Mouse (Mus musculus): ENCODE data around the gene Nap1l5. TPM values are rescaled to one million over a fixed set of nuclear protein-coding genes. Genes with fewer than 3 reads are reported as not detected.

Nap1l5 gene
- total and polyA plus RNA-seq, 2 experiments from 2014 or later = 152 to 257 TPM

DNA sequence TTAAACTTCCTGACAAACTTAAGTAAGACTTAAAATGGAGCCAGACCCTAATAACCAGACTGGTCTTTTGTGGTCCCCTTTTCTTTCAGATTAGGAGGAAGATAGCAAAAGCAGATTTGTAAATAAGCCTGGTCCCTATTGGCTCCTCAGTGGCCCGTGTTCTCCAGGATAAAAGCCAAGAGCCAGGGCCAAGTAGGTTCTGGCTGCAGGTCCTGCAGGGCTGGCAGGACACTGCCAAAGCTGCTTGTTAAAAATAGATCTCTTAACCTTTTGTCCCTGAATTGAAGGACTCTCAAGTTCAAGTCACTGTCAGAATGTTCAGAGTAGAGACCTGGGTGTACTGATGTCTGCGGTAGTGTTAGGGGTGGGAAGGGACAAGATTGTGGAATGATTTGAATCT is 21.0 kb upstream of the Nap1l5 start:
- H3K9me3 ChIP-seq (ENCODE audit: low read length) = no peaks in the 10 kb centered on the region
- ATAC-seq = no peak
- H3K4me2 ChIP-seq (ENCODE audit: low read depth) = no peak overlapping the region
- H3K4me3 ChIP-seq (ENCODE audit: low read depth, low read length) = no peak overlapping the region
- no peak for TF ChIP-seq CTCF (IDR thresholded peaks at IDR 0.05; ENCODE audit: low read depth)
- DNase-seq = no peak
- no peaks in the 10 kb centered on the region for H3K27me3 ChIP-seq (ENCODE audit: insufficient read depth, low read length)
- WGBS = 58% methylated on average over 2 of the region's 2 CpGs
- no peak overlapping the region for H3K9ac ChIP-seq
- H3K36me3 ChIP-seq (ENCODE audit: insufficient read depth) = no peaks in the 10 kb centered on the region
- no peak overlapping the region for H3K27ac ChIP-seq (ENCODE audit: low read depth, low read length)
- H3K4me1 ChIP-seq (ENCODE audit: insufficient read depth) = 0 out of 2 replicates have a peak, but pooled peaks cover 5% of the 10 kb centered on the region

DNA sequence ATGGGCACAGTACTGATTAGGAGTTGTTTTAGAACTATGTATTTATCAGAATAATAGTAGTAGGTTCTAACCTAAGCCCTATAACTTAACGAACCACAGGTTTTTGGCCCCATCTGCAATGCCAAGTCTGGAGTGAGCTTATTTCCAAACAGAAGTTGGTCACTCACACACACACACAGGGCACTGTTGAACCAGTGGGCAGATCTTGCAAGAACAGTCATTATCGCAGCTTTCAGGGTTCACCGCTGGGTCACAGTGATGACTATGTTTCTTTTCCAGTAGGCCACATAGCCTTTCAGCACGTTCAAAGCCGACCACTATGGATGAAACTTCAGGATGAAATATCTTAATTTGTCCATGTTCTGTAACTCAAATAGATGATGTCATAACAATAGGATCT is 15.6 kb upstream of the Nap1l5 start:
- H3K4me3 ChIP-seq (ENCODE audit: low read depth, low read length) = no peak overlapping the region
- H3K4me2 ChIP-seq (ENCODE audit: low read depth) = no peak overlapping the region
- TF ChIP-seq CTCF (IDR thresholded peaks at IDR 0.05; ENCODE audit: low read depth) = no peak
- H3K9ac ChIP-seq = no peak overlapping the region
- H3K27ac ChIP-seq (ENCODE audit: low read depth, low read length) = no peak overlapping the region
- H3K27me3 ChIP-seq (ENCODE audit: insufficient read depth, low read length) = no peaks in the 10 kb centered on the region
- H3K36me3 ChIP-seq (ENCODE audit: insufficient read depth) = peaks cover 4% of the 10 kb centered on the region; the same call in 1 of the 2 replicates
- no peaks in the 10 kb centered on the region for H3K9me3 ChIP-seq (ENCODE audit: low read length)
- ATAC-seq (no peak), DNase-seq (no peak)
- H3K4me1 ChIP-seq (ENCODE audit: insufficient read depth) = no peaks in the 10 kb centered on the region
- WGBS = 86% methylated on average over 5 of the region's 5 CpGs

DNA sequence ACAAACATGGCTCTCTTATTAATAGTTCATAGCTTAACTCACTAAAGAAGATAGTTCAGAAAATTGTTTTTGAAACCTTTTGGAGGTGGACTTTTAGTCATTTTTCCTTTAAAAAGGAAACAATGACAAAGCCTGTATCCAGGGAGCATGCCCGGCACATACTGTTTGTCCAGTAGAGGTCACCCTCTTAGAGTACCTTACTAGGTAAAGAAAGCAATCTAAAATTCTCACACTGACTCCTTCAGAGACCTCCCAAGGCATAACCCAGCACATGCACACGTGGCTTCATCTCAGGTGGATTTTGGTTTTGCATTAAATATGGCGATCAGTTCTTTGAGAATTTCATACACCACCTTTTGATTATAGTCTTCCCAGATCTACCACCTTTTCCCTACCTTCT is 14.7 kb upstream of the Nap1l5 start:
- Histone ChIP-seq H3K36me3 (ENCODE audit: insufficient read depth) (peaks cover 4% of the 10 kb centered on the region), H3K4me1 (ENCODE audit: insufficient read depth) (no peaks in the 10 kb centered on the region), H3K4me3 (ENCODE audit: low read depth, low read length) (no peak overlapping the region), H3K4me2 (ENCODE audit: low read depth) (no peak overlapping the region), H3K27ac (ENCODE audit: low read depth, low read length) (no peak overlapping the region), H3K9ac (no peak overlapping the region), H3K9me3 (ENCODE audit: low read length) (no peaks in the 10 kb centered on the region), H3K27me3 (ENCODE audit: insufficient read depth, low read length) (no peaks in the 10 kb centered on the region)
- DNase-seq (no peak), ATAC-seq (peak; percentile 32; the same call in 1 of the 2 replicates)
- TF ChIP-seq CTCF (IDR thresholded peaks at IDR 0.05; ENCODE audit: low read depth) = peak; percentile 23; the same call in 1 of the 2 replicates
- WGBS = 50% methylated on average over 3 of the region's 3 CpGs

DNA sequence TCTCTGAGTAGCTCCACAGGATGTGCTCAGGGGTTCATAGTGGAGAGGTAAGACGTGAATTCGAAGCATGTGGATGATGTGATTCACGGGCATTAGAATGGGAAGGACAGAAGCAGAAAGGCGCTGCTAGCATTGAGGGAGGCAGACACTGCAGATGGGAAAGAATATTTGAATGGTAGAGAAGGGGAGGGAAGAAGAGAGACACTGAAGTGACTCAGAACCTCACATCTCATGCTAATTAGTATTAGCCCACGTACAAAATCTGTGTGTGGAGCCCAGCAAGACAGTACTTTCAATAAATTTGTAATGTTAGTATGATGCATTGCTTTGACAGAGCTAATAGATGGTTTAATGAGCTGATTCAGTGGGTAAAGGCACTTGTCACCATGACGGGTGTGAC is 13.9 kb upstream of the Nap1l5 start:
- Histone ChIP-seq H3K27ac (ENCODE audit: low read depth, low read length) (no peak overlapping the region), H3K27me3 (ENCODE audit: insufficient read depth, low read length) (no peaks in the 10 kb centered on the region), H3K4me1 (ENCODE audit: insufficient read depth) (no peaks in the 10 kb centered on the region), H3K9ac (no peak overlapping the region), H3K4me3 (ENCODE audit: low read depth, low read length) (no peak overlapping the region), H3K4me2 (ENCODE audit: low read depth) (no peak overlapping the region), H3K9me3 (ENCODE audit: low read length) (no peaks in the 10 kb centered on the region), H3K36me3 (ENCODE audit: insufficient read depth) (peaks cover 4% of the 10 kb centered on the region)
- no peak for ATAC-seq
- TF ChIP-seq CTCF (IDR thresholded peaks at IDR 0.05; ENCODE audit: low read depth) = no peak
- WGBS = 72% methylated on average over 6 of the region's 6 CpGs
- DNase-seq = no peak

DNA sequence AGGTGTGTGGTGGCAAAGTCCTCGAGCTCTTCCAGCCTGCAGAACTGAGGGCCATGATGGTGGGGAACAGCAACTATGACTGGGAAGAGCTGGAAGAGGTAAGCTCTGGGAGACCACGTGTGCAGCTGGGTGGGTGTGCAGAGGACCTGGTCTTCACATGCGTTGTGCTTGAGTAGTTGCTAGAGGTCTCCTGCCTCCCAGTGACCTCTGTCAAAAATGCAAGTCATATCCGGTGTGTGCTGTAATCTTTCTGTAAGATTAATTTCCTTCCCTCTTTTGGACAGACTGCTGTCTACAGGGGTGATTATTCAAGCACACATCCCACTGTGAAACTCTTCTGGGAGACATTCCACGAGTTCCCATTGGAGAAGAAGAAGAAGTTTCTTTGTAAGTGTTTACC is 9.6 kb upstream of the Nap1l5 start:
- Histone ChIP-seq H3K9me3 (ENCODE audit: low read length) (no peaks in the 10 kb centered on the region), H3K27me3 (ENCODE audit: insufficient read depth, low read length) (no peaks in the 10 kb centered on the region), H3K4me1 (ENCODE audit: insufficient read depth) (no peaks in the 10 kb centered on the region), H3K36me3 (ENCODE audit: insufficient read depth) (peaks cover 4% of the 10 kb centered on the region), H3K4me2 (ENCODE audit: low read depth) (no peak overlapping the region), H3K27ac (ENCODE audit: low read depth, low read length) (no peak overlapping the region), H3K4me3 (ENCODE audit: low read depth, low read length) (no peak overlapping the region), H3K9ac (no peak overlapping the region)
- no peak for DNase-seq
- WGBS = 89% methylated on average over 5 of the region's 5 CpGs
- TF ChIP-seq CTCF (IDR thresholded peaks at IDR 0.05; ENCODE audit: low read depth) = no peak
- no peak for ATAC-seq

DNA sequence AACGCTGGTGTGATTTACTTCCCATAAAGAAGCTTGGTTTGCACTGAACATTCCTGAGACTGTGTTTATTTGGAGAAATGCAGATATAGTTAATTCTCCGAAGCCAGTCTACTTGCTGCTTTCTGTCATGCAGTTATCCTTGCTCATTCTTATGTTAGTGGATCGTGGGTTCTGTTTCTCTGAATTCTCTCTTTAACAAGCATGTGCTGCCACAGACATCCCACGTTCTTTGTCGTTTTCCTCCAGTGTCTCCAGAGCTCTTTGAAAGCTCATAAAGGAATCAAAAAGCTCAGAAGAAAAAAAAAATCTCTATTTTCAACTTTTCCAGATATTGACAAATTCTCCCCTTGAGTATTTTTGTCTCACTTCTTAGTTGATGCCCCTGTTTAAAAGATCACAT is 7.1 kb upstream of the Nap1l5 start:
- Histone ChIP-seq H3K4me3 (ENCODE audit: low read depth, low read length) (no peak overlapping the region), H3K27me3 (ENCODE audit: insufficient read depth, low read length) (no peaks in the 10 kb centered on the region), H3K27ac (ENCODE audit: low read depth, low read length) (no peak overlapping the region), H3K9ac (no peak overlapping the region), H3K4me1 (ENCODE audit: insufficient read depth) (no peaks in the 10 kb centered on the region), H3K4me2 (ENCODE audit: low read depth) (no peak overlapping the region), H3K36me3 (ENCODE audit: insufficient read depth) (peaks cover 4% of the 10 kb centered on the region), H3K9me3 (ENCODE audit: low read length) (no peaks in the 10 kb centered on the region)
- WGBS = 80% methylated on average over 5 of the region's 5 CpGs
- no peak for TF ChIP-seq CTCF (IDR thresholded peaks at IDR 0.05; ENCODE audit: low read depth)
- DNase-seq = no peak
- ATAC-seq = no peak

DNA sequence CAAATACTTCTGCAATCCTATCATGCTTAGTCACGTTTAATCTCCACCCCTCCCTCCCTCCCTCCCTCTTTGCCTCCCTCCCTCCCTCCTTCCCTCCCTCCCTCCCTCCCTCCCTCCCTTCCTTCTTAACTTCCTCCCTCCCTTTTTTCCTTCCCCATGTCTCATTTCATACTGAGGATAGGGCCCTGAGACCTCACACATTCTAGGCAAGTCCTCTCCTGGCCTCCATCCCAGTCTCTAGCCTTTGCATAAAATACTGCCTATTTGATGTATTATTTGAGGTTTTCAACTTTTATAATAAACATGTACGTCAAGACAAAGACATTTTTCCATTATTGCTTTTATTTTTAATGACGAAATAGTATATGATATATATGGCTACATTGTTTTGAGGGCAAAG is 6.7 kb upstream of the Nap1l5 start:
- Histone ChIP-seq H3K4me2 (ENCODE audit: low read depth) (no peak overlapping the region), H3K9ac (no peak overlapping the region), H3K27ac (ENCODE audit: low read depth, low read length) (no peak overlapping the region), H3K36me3 (ENCODE audit: insufficient read depth) (peaks cover under 1% of the 10 kb centered on the region), H3K4me3 (ENCODE audit: low read depth, low read length) (no peak overlapping the region), H3K4me1 (ENCODE audit: insufficient read depth) (no peaks in the 10 kb centered on the region), H3K27me3 (ENCODE audit: insufficient read depth, low read length) (no peaks in the 10 kb centered on the region), H3K9me3 (ENCODE audit: low read length) (no peaks in the 10 kb centered on the region)
- no peak for DNase-seq
- no peak for ATAC-seq
- no peak for TF ChIP-seq CTCF (IDR thresholded peaks at IDR 0.05; ENCODE audit: low read depth)
- WGBS = 80% methylated on average over 3 of the region's 3 CpGs

DNA sequence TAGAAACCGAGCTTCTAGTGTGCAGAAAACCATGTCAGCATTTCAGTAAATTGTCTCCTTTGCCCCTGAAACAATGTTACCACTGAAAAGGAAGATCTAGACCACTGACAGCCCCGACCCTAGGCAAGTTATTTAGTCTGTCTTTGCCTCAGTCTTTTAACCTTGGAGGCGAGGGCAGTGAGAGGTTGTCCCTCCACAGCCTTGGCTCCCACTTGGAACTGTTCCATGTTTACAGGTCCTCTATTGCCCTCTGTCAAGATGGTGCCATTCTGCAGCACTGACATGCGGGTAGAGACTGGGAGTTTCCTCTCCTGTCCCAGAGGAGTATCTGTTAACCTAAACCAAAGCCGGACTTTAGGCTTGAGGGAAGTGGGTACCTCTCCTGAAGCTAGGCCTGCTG is 6.0 kb upstream of the Nap1l5 start:
- H3K9me3 ChIP-seq (ENCODE audit: low read length) = no peaks in the 10 kb centered on the region
- no peak for ATAC-seq
- H3K27me3 ChIP-seq (ENCODE audit: insufficient read depth, low read length) = no peaks in the 10 kb centered on the region
- H3K4me2 ChIP-seq (ENCODE audit: low read depth) = no peak overlapping the region
- no peak for TF ChIP-seq CTCF (IDR thresholded peaks at IDR 0.05; ENCODE audit: low read depth)
- H3K4me1 ChIP-seq (ENCODE audit: insufficient read depth) = no peaks in the 10 kb centered on the region
- no peak overlapping the region for H3K9ac ChIP-seq
- H3K4me3 ChIP-seq (ENCODE audit: low read depth, low read length) = no peak overlapping the region
- no peaks in the 10 kb centered on the region; the same call in none of the 2 replicates for H3K36me3 ChIP-seq (ENCODE audit: insufficient read depth)
- WGBS = 82% methylated on average over 5 of the region's 5 CpGs
- no peak overlapping the region for H3K27ac ChIP-seq (ENCODE audit: low read depth, low read length)
- no peak for DNase-seq

Data from forebrain, postnatal 0 days (tissue).